Mouse (Mus musculus): Measurements from ENCODE around the gene Apoh. TPM values are rescaled to one million over a fixed set of nuclear protein-coding genes. Genes with fewer than 3 reads are reported as not detected.

Gene Apoh
- polyA plus RNA-seq, 1 experiment from 2014 or later = 2.0 TPM

DNA sequence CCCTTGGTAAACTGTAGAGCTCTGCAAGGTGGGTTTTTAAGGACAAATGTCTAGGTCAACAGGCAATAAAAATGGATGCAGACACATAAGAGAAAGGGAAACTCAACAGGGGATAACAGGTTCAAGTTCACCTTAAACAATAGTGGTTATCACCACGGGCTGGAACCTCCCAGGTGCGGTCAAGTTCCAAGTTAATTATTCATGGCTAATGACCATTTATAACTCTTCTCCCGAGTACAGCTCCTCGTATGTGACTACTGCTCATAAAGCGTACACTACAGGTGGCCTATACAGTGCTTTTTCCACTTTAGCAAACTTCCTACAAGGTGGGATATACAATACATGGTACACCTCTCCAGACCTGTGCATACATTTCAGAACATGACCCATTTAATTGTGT, 33.4 kb upstream of the Apoh start:
- Histone ChIP-seq H3K9ac (no peak overlapping the region), H3K36me3 (no peaks in the 10 kb centered on the region), H3K4me3 (no peak overlapping the region), H3K4me1 (peaks cover 3% of the 10 kb centered on the region; the same call in 1 of the 2 replicates), H3K27me3 (no peaks in the 10 kb centered on the region), H3K9me3 (no peaks in the 10 kb centered on the region), H3K27ac (no peak overlapping the region), H3K4me2 (no peak overlapping the region)
- no peak for ATAC-seq (ENCODE audit: insufficient number of reproducible peaks, low FRiP score, low TSS enrichment, low read depth)
- 63% methylated on average over 5 of the region's 5 CpGs for WGBS

DNA sequence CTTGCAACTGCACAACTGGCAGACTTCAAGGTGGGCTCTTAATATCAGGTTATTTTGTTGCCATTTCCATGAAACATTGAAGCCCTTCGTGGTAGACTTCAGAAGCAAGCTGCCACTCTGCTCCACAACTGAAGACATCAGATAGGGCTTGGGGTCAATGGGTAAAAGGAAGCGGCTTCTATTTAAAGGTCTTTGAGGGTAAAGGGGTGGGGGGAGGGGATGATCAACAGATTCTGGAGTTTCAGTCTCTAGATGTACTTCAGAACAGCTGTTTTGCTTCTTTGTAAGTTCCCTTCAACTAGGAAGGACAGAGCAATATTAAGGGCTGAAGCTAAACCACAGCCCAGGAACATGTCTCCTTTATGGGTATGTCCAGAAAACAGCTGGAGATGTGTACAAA, 31.2 kb upstream of the Apoh start:
- 80% methylated on average over 2 of the region's 2 CpGs for WGBS

DNA sequence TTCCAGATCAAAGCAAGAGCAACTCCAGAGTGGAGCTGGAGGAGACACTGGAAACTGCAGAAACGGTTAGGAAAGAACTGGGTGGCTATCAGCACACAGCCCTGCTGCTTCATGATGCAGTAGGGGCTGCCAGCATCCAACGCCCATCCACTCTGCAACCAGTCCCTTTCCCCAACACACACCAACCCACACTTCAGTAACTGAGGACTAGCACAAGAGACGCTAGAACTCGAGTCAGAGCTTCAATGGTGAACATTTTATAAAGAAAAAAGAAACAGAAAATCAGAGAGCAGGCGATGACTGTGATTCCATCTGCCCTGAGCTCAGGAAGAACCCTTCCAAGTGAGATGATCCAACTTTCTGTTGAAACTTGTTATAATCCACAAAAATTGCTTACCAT, 30.6 kb upstream of the Apoh start:
- 80% methylated on average over 5 of the region's 5 CpGs for WGBS
- Histone ChIP-seq H3K9me3 (no peaks in the 10 kb centered on the region), H3K4me1 (peaks cover 7% of the 10 kb centered on the region; the same call in 1 of the 2 replicates), H3K27me3 (no peaks in the 10 kb centered on the region), H3K9ac (no peak overlapping the region), H3K27ac (no peak overlapping the region), H3K4me2 (no peak overlapping the region), H3K36me3 (no peaks in the 10 kb centered on the region), H3K4me3 (no peak overlapping the region)
- no peak for ATAC-seq (ENCODE audit: insufficient number of reproducible peaks, low FRiP score, low TSS enrichment, low read depth)

More for the DNA sequence above, 31.2 kb upstream of the Apoh start:
- Histone ChIP-seq H3K4me1 (peaks cover 4% of the 10 kb centered on the region; the same call in 1 of the 2 replicates), H3K4me3 (no peak overlapping the region), H3K27me3 (no peaks in the 10 kb centered on the region), H3K9ac (no peak overlapping the region), H3K4me2 (no peak overlapping the region), H3K27ac (no peak overlapping the region), H3K36me3 (no peaks in the 10 kb centered on the region), H3K9me3 (no peaks in the 10 kb centered on the region)
- ATAC-seq (ENCODE audit: insufficient number of reproducible peaks, low FRiP score, low TSS enrichment, low read depth) = no peak

DNA sequence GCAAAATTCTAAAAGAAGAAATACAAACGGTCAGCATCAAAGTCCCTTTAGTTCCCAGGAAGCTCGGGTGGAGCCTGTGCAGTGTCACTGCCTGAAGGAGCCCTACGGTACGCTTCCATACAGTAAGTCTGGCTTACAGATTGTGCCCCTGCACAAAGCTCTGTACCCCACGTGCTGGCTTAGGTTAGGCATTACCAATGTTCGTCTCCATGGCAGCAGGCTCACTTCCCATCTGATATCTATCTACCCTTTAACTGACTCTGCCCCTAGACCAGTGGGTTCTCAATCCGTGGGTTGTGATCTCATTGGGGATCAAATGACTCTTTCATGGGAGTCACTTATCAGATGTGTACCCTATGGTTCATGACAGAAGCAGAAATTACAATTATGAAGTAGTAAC, 27.4 kb upstream of the Apoh start:
- H3K4me3 ChIP-seq = no peak overlapping the region
- no peak overlapping the region for H3K4me2 ChIP-seq
- no peaks in the 10 kb centered on the region for H3K36me3 ChIP-seq
- no peaks in the 10 kb centered on the region for H3K27me3 ChIP-seq
- ATAC-seq (ENCODE audit: insufficient number of reproducible peaks, low FRiP score, low TSS enrichment, low read depth) = no peak
- H3K4me1 ChIP-seq = peaks cover 12% of the 10 kb centered on the region
- no peak overlapping the region for H3K9ac ChIP-seq
- H3K9me3 ChIP-seq = no peaks in the 10 kb centered on the region
- no peak overlapping the region for H3K27ac ChIP-seq
- 80% methylated on average over 7 of the region's 7 CpGs for WGBS

- Histone ChIP-seq H3K4me3 (no peak overlapping the region), H3K27ac (no peak overlapping the region), H3K27me3 (no peaks in the 10 kb centered on the region), H3K9me3 (no peaks in the 10 kb centered on the region), H3K9ac (no peak overlapping the region), H3K36me3 (no peaks in the 10 kb centered on the region), H3K4me2 (no peak overlapping the region), H3K4me1 (peaks cover 12% of the 10 kb centered on the region)
- 59% methylated on average over 6 of the region's 6 CpGs for WGBS
- no peak for ATAC-seq (ENCODE audit: insufficient number of reproducible peaks, low FRiP score, low TSS enrichment, low read depth)
Observed at GRCm38 (mm10) chr11:108317878-108318277, 25.3 kb upstream of the Apoh start.

- Histone ChIP-seq H3K27me3 (no peaks in the 10 kb centered on the region), H3K4me3 (no peak overlapping the region), H3K4me2 (no peak overlapping the region), H3K36me3 (no peaks in the 10 kb centered on the region), H3K4me1 (peaks cover 12% of the 10 kb centered on the region), H3K9ac (no peak overlapping the region), H3K9me3 (no peaks in the 10 kb centered on the region), H3K27ac (no peak overlapping the region)
- no peak for ATAC-seq (ENCODE audit: insufficient number of reproducible peaks, low FRiP score, low TSS enrichment, low read depth)
- WGBS = 86% methylated on average over 11 of the region's 11 CpGs
Observed at GRCm38 (mm10) chr11:108319162-108319561, 24.0 kb upstream of the Apoh start.

DNA sequence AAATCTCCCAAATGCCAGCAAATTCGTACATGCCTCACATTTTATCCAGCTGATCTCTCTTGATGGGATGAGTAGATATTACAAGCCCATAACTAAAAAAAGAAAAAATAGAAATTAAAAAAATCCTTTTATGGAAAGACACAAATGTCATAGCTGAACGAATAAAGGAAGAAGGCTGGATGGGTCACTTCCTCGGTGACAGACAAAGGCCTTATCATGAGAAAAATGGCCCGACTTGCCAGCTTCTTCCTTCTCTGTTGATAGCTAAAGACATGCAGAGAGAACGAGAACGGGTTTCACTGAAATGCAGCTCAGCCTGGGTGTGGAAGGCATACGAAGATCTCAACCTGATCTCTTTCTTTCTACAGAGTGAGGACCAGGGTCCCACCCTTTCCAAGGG, 22.6 kb upstream of the Apoh start:
- Histone ChIP-seq H3K4me2 (no peak overlapping the region), H3K4me1 (peaks cover 9% of the 10 kb centered on the region), H3K4me3 (no peak overlapping the region), H3K9me3 (no peaks in the 10 kb centered on the region), H3K9ac (no peak overlapping the region), H3K27me3 (no peaks in the 10 kb centered on the region), H3K36me3 (no peaks in the 10 kb centered on the region), H3K27ac (no peak overlapping the region)
- ATAC-seq (ENCODE audit: insufficient number of reproducible peaks, low FRiP score, low TSS enrichment, low read depth) = no peak
- 89% methylated on average over 7 of the region's 7 CpGs for WGBS

DNA sequence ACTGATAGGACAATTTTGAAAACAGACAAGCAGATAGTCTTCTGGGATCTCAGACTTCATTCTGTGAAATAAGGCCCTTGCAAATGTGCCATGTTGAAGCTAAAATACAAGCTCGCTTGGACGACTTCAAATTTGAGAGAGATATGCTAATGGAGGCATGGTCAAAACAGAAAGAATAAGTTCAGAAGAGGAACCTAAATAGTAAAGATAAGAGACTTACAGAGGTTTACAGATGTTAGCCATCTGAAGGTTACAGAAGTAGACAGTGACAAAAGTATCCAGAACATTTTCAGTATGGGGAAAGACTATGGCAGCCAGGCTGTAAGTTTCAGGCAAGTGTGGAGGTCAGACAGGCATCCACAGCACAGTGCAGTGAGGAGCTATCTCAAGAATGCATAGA, 21.0 kb upstream of the Apoh start:
- Histone ChIP-seq H3K36me3 (no peaks in the 10 kb centered on the region), H3K4me1 (peaks cover 5% of the 10 kb centered on the region), H3K9me3 (no peaks in the 10 kb centered on the region), H3K4me3 (no peak overlapping the region), H3K9ac (no peak overlapping the region), H3K27me3 (no peaks in the 10 kb centered on the region), H3K4me2 (no peak overlapping the region), H3K27ac (no peak overlapping the region)
- no peak for ATAC-seq (ENCODE audit: insufficient number of reproducible peaks, low FRiP score, low TSS enrichment, low read depth)
- WGBS = 86% methylated on average over 2 of the region's 2 CpGs

DNA sequence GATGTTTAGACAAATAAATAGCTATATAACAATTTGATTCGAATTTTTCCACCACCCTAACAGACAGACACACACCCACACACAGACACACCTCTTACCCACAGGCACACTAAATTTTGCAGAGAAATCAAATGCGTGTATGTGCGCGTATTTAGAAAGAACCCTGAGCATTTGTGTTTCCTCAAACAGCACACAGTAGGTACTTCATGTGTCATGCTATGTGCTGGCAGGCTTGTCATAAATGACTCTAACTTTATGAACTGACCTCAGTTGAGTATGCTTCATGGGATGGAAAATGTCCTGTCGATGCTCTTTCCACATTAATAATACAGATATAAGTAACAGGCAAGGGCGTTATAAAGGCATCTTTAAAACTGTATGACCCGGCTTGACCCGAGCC, 17.2 kb upstream of the Apoh start:
- Histone ChIP-seq H3K4me2 (no peak overlapping the region), H3K9ac (no peak overlapping the region), H3K27me3 (no peaks in the 10 kb centered on the region), H3K36me3 (0 out of 2 replicates have a peak, but pooled peaks cover 2% of the 10 kb centered on the region), H3K9me3 (no peaks in the 10 kb centered on the region), H3K27ac (no peak overlapping the region), H3K4me3 (no peak overlapping the region), H3K4me1 (no peaks in the 10 kb centered on the region)
- no peak for ATAC-seq (ENCODE audit: insufficient number of reproducible peaks, low FRiP score, low TSS enrichment, low read depth)
- WGBS = 70% methylated on average over 8 of the region's 8 CpGs

DNA sequence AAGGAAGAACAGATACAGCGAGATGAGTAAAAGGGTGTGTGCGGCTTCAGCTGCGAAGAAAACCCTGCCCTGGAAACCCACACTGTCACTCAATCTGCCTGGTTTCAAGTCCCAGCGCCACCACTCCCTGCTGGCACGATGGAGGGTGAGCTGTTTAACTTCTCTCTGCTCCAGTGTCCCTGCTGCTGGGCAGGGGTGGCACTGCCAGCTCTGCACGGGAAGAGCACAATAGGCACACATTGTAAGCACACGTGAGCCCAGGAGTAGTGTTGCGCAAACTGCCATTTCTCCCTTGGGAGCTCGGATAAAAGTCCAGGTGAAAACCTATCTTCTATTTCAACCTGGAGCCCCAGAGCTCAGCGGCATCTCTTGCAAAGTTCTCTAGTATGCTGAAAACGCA, 12.3 kb upstream of the Apoh start:
- Histone ChIP-seq H3K4me2 (no peak overlapping the region), H3K27me3 (no peaks in the 10 kb centered on the region), H3K36me3 (0 out of 2 replicates have a peak, but pooled peaks cover 2% of the 10 kb centered on the region), H3K4me3 (no peak overlapping the region), H3K4me1 (peaks cover 11% of the 10 kb centered on the region), H3K27ac (no peak overlapping the region), H3K9ac (no peak overlapping the region), H3K9me3 (no peaks in the 10 kb centered on the region)
- ATAC-seq (ENCODE audit: insufficient number of reproducible peaks, low FRiP score, low TSS enrichment, low read depth) = no peak
- WGBS = 86% methylated on average over 11 of the region's 11 CpGs

- H3K27ac ChIP-seq = no peak overlapping the region
- ATAC-seq (ENCODE audit: insufficient number of reproducible peaks, low FRiP score, low TSS enrichment, low read depth) = no peak
- no peaks in the 10 kb centered on the region for H3K9me3 ChIP-seq
- H3K4me1 ChIP-seq = peaks cover 18% of the 10 kb centered on the region
- 17% methylated on average over 5 of the region's 5 CpGs for WGBS
- no peaks in the 10 kb centered on the region for H3K27me3 ChIP-seq
- no peak overlapping the region for H3K4me2 ChIP-seq
- H3K9ac ChIP-seq = no peak overlapping the region
- 0 out of 2 replicates have a peak, but pooled peaks cover 2% of the 10 kb centered on the region for H3K36me3 ChIP-seq
- no peak overlapping the region for H3K4me3 ChIP-seq
Observed at GRCm38 (mm10) chr11:108333006-108333405, 10.1 kb upstream of the Apoh start.

GRCm38 (mm10) chr11:108333583-108334379, 9.4 kb upstream of the Apoh start:
- ATAC-seq (ENCODE audit: insufficient number of reproducible peaks, low FRiP score, low TSS enrichment, low read depth) = no peak
- H3K9ac ChIP-seq = no peak overlapping the region
- 50% methylated on average over 8 of the region's 8 CpGs for WGBS
- 0 out of 2 replicates have a peak, but pooled peaks cover 3% of the 10 kb centered on the region for H3K36me3 ChIP-seq
- peaks cover 18% of the 10 kb centered on the region for H3K4me1 ChIP-seq
- no peak overlapping the region for H3K27ac ChIP-seq
- no peak overlapping the region for H3K4me3 ChIP-seq
- no peak overlapping the region for H3K4me2 ChIP-seq
- no peaks in the 10 kb centered on the region for H3K27me3 ChIP-seq
- no peaks in the 10 kb centered on the region for H3K9me3 ChIP-seq

All from limb, embryonic 15.5 days (tissue).